9 mouse cellular contexts compared by ENCODE assay signal in genomic region chr10:68893100-68893841, GRCm38 (mm10).
DNase-seq lines count a peak whose midpoint lies in the region; ATAC-seq and TF ChIP-seq lines count a peak whose summit lies in the region.
"Had no signal": no experiment of that assay in that cellular context is flagged by ENCODE, and none has a peak within 500 bp of the region (broad histone marks: within the 10 kb centered on the region; RNA-seq: fewer than 3 reads in every experiment).

No protein-coding gene starts in this region.

- peak overlapping the region; percentile 15; the same call in 1 of the 2 replicates for H3K27ac ChIP-seq in spleen, adult 2 months (ENCODE audit: insufficient read depth, low read length)
- H3K27ac ChIP-seq in intestine, embryonic 16.5 days (ENCODE audit: low read length), result peak overlapping the region; percentile 57
- peak overlapping the region; percentile 63 for H3K27ac ChIP-seq in stomach, embryonic 16.5 days (ENCODE audit: low read length)
- H3K27ac ChIP-seq: midbrain, embryonic 12.5 days had no signal

- H3K4me1 ChIP-seq in spleen, adult 2 months (ENCODE audit: control insufficient read depth, insufficient read depth, insufficient read length), result no peaks in the 10 kb centered on the region
- no peaks in the 10 kb centered on the region; the same call in 1 of the 2 replicates for H3K4me1 ChIP-seq in intestine, embryonic 16.5 days (ENCODE audit: control insufficient read depth, insufficient read depth, low read length)
- peaks cover 8% of the 10 kb centered on the region for H3K4me1 ChIP-seq in stomach, embryonic 16.5 days (ENCODE audit: control insufficient read depth, insufficient read depth, low read length)
- H3K4me1 ChIP-seq: midbrain, embryonic 12.5 days had no signal

- WGBS in spleen, adult 2 months, result 73% methylated on average over 8 of the region's 8 CpGs
- 47% methylated on average over 8 of the region's 8 CpGs for WGBS in intestine, embryonic 16.5 days
- 43% methylated on average over 8 of the region's 8 CpGs for WGBS in stomach, embryonic 16.5 days

- no peaks in the 10 kb centered on the region for H3K9me3 ChIP-seq in intestine, embryonic 16.5 days (ENCODE audit: control insufficient read depth, low read length)
- no peaks in the 10 kb centered on the region for H3K9me3 ChIP-seq in stomach, embryonic 16.5 days (replicated peaks; ENCODE audit: control insufficient read depth, low read length)
- H3K9me3 ChIP-seq: midbrain, embryonic 12.5 days had no signal

- H3K4me2 ChIP-seq in intestine, embryonic 16.5 days (ENCODE audit: low read depth, low read length), result no peak overlapping the region
- H3K4me2 ChIP-seq in stomach, embryonic 16.5 days (ENCODE audit: low read depth, low read length), result no peak overlapping the region
- H3K4me2 ChIP-seq: midbrain, embryonic 12.5 days had no signal

- DNase-seq in cerebellum, postnatal 10 days, result peak; percentile 13 to 41
- no peak for DNase-seq in cerebellum, adult 11-12 months
- no peak for DNase-seq in spleen, adult 2 months (ENCODE audit: low read depth in 1 of 2, low spot score in 2 of 2)
- no peak for DNase-seq in spleen, adult 12 weeks (ENCODE audit: low spot score)
- DNase-seq in right cerebral cortex, adult 18-20 months, result no peak
- DNase-seq in thymus, postnatal 36 days, result no peak

- H3K9ac ChIP-seq in intestine, embryonic 16.5 days (ENCODE audit: low read depth, low read length), result no peak overlapping the region
- H3K9ac ChIP-seq in stomach, embryonic 16.5 days (ENCODE audit: low read length), result no peak overlapping the region
- H3K9ac ChIP-seq: midbrain, embryonic 12.5 days had no signal

- H3K27me3 ChIP-seq in spleen, adult 2 months (ENCODE audit: control insufficient read depth, insufficient read depth, low read length), result no peaks in the 10 kb centered on the region
- no peaks in the 10 kb centered on the region for H3K27me3 ChIP-seq in intestine, embryonic 16.5 days (replicated peaks; ENCODE audit: control insufficient read depth, insufficient read depth, low read length)
- H3K27me3 ChIP-seq in stomach, embryonic 16.5 days (ENCODE audit: control insufficient read depth, insufficient read depth, low read length), result no peaks in the 10 kb centered on the region
- H3K27me3 ChIP-seq: midbrain, embryonic 12.5 days had no signal

- 0 out of 2 replicates have a peak, but pooled peaks have one; percentile 33 for ATAC-seq in intestine, embryonic 16.5 days
- peak; percentile 62; the same call in 1 of the 2 replicates for ATAC-seq in stomach, embryonic 16.5 days (ENCODE audit: insufficient read depth, low FRiP score)

- TF ChIP-seq CTCF in spleen, adult 2 months (IDR thresholded peaks at IDR 0.05; ENCODE audit: extremely low read depth, insufficient read depth, insufficient read length, insufficient replicate concordance), result no peak

- TF ChIP-seq POLR2A in spleen, adult 2 months (IDR thresholded peaks at IDR 0.05; ENCODE audit: low read depth, low read length), result no peak

- H3K36me3 ChIP-seq in spleen, adult 2 months (ENCODE audit: control insufficient read depth, insufficient read depth, low read length), result no peaks in the 10 kb centered on the region
- H3K36me3 ChIP-seq in intestine, embryonic 16.5 days (ENCODE audit: control insufficient read depth, insufficient read depth, low read length), result no peaks in the 10 kb centered on the region
- H3K36me3 ChIP-seq in stomach, embryonic 16.5 days (ENCODE audit: control insufficient read depth, insufficient read depth, low read length), result no peaks in the 10 kb centered on the region
- H3K36me3 ChIP-seq: midbrain, embryonic 12.5 days had no signal

- H3K4me3 ChIP-seq in spleen, adult 2 months (ENCODE audit: extremely low read depth, insufficient read depth, insufficient read length), result no peak overlapping the region
- H3K4me3 ChIP-seq in intestine, embryonic 16.5 days (ENCODE audit: low read length), result no peak overlapping the region
- no peak overlapping the region for H3K4me3 ChIP-seq in stomach, embryonic 16.5 days (replicated peaks; ENCODE audit: low read length)
- H3K4me3 ChIP-seq: midbrain, embryonic 12.5 days had no signal

Comparison
In these comparisons a context has a peak if more than half of its experiments do, and no peak if none do; other contexts are left out.
1. DNase-seq: peak in cerebellum, postnatal 10 days (2 of 2); none in cerebellum, adult 11-12 months (single experiment), spleen, adult 2 months (0 of 2), spleen, adult 12 weeks (single experiment), right cerebral cortex, adult 18-20 months (single experiment) and thymus, postnatal 36 days (0 of 2).
2. Peak in every context shown above with its lines, with median percentiles within 50 percentile points of each other: H3K27ac ChIP-seq.